Comparison of ENCODE assay signal across 14 mouse cellular contexts in genomic region chr13:54954745-54955144, GRCm38 (mm10). TPM values are rescaled to one million over a fixed set of nuclear protein-coding genes. Genes with fewer than 3 reads are reported as not detected.
"Had no signal": no experiment of that assay in that cellular context is flagged by ENCODE, and none has a peak within 500 bp of the region (broad histone marks: within the 10 kb centered on the region; RNA-seq: fewer than 3 reads in every experiment).

No protein-coding gene starts in this region.

- H3K36me3 ChIP-seq: limb, embryonic 12.5 days; liver, embryonic 13.5 days; lung, embryonic 15.5 days had no signal

- H3K9me3 ChIP-seq: limb, embryonic 12.5 days; liver, embryonic 13.5 days; lung, embryonic 15.5 days; megakaryocyte, embryonic 14.5 days had no signal

- ATAC-seq: liver, postnatal 0 days had no signal

- H3K9ac ChIP-seq: limb, embryonic 12.5 days; liver, embryonic 13.5 days; liver, postnatal 0 days; lung, embryonic 15.5 days had no signal

- DNase-seq: kidney, adult 18-20 months; kidney, postnatal 10 days; kidney, postnatal 4 days; liver; liver, embryonic 13.5 days; liver, postnatal 0 days; lung, postnatal 14 days; thymus, postnatal 4 days had no signal

- H3K4me3 ChIP-seq: liver, embryonic 13.5 days; megakaryocyte, embryonic 14.5 days had no signal

- H3K27ac ChIP-seq: limb, embryonic 12.5 days; liver, embryonic 13.5 days; lung, embryonic 15.5 days; macrophage; stomach, postnatal 0 days had no signal

RNA-seq across cellular contexts. Expression of gene Unc5a, which starts 5.5 kb away (rescaled TPM):
- total RNA-seq: neutrophil, adult 5-6 weeks had no signal
